Mouse (Mus musculus) kidney, adult 10 weeks (tissue): ENCODE results near the gene Speer1. TPM values are rescaled to one million over a fixed set of nuclear protein-coding genes. Genes with fewer than 3 reads are reported as not detected.

Experiments used
- polyA plus RNA-seq: library from polyadenylated mRNA; stranded (reverse); fragments of 350-450 nt; fragmentation: Illumina TruSeq; extraction: RNeasy Lipid Tissue Mini Kit (QIAGEN cat#74804); gene quantifications from one replicate; pipeline ENCODE4 v1.2.3, GENCODE M21; 2014; ENCODE audit warnings: low read depth, low replicate concordance

Speer1 gene
- polyA plus RNA-seq, result not detected

GRCm38 (mm10) chr5:11341216-11341615 is at the start of gene Speer1:
Gene Speer1, plus strand, starts transcription at chr5:11341516.

Other genes starting within 250 kb of the Speer1 start
- gene Gm8879, start 213.9 kb upstream of the Speer1 start, polyA plus RNA-seq, result not detected
- gene Gm5861, start 158.4 kb upstream of the Speer1 start, polyA plus RNA-seq, result not detected
- gene Gm8890, start 85.5 kb upstream of the Speer1 start, polyA plus RNA-seq, result not detected
- gene Gm8897, start 74.9 kb downstream of the Speer1 start, polyA plus RNA-seq, result not detected
- not detected for gene Gm8906, start 161.2 kb downstream of the Speer1 start, polyA plus RNA-seq